Mouse (Mus musculus) forebrain, postnatal 0 days (tissue): ENCODE measurements at regions not wholly inside any gene's neighbourhood (a gene's known extent, or its start where the extent isn't known, plus 50 kb on each side); places are given as distances from the start of the nearest gene placed in this dataset.

Experiments used
- ATAC-seq: fragments of 200-750 bp; cut with Nextera tagmentation; 2 replicates; pipeline ENCODE4 v1.8.0; 2017; ENCODE audit warnings: mild to moderate bottlenecking, moderate library complexity
- DNase-seq: peaks from one replicate; pipeline ENCODE4 v3.0.0-alpha.2; 2015
- H3K27ac ChIP-seq: fragments of 300-500 bp; sonication (generic); 2 replicates; pipeline ENCODE4 v1.5.1; 2014; ENCODE audit warnings: low read depth, mild to moderate bottlenecking, antibody characterized with exemption, low read length, moderate library complexity, mixed read lengths
- H3K27me3 ChIP-seq: fragments of 300-500 bp; sonication (generic); 2 replicates; pipeline ENCODE4 v1.6.1; 2014; ENCODE audit warnings: mild to moderate bottlenecking, low read length, mixed read lengths; ENCODE audit not compliant: insufficient read depth
- H3K36me3 ChIP-seq: fragments of 300-500 bp; sonication (generic); 2 replicates; pipeline ENCODE4 v1.6.1; 2014; ENCODE audit warnings: mild to moderate bottlenecking, moderate library complexity; ENCODE audit not compliant: insufficient read depth
- H3K4me1 ChIP-seq: fragments of 300-500 bp; sonication (generic); 2 replicates; pipeline ENCODE4 v1.6.1; 2014; ENCODE audit warnings: antibody characterized with exemption; ENCODE audit not compliant: insufficient read depth
- H3K4me2 ChIP-seq: fragments of 300-500 bp; sonication (generic); 2 replicates; pipeline ENCODE4 v1.6.1; 2014; ENCODE audit warnings: low read depth, mild to moderate bottlenecking, moderate library complexity
- H3K4me3 ChIP-seq: fragments of 300-500 bp; sonication (generic); 2 replicates; pipeline ENCODE4 v1.5.1; 2014; ENCODE audit warnings: low read depth, low read length, mixed read lengths
- H3K9ac ChIP-seq: fragments of 300-500 bp; sonication (generic); 2 replicates; pipeline ENCODE4 v1.6.1; 2014; ENCODE audit warnings: mild to moderate bottlenecking
- H3K9me3 ChIP-seq: fragments of 300-500 bp; sonication (generic); 2 replicates; pipeline ENCODE4 v1.6.1; 2016; ENCODE audit warnings: low read length
- CTCF ChIP-seq: sonication (generic); IDR thresholded peaks from 2 replicates; pipeline ENCODE4 v1.5.1; 2016; ENCODE audit warnings: antibody characterized with exemption, control low read depth, low read depth
- WGBS: fragments of 180-500 bp; shearing (Covaris S2); extraction: QIAGEN DNeasy Blood & Tissue Kit; methylation state at CpG from one replicate; pipeline ENCODE4 v1.1.7; 2014; 5-methylcytosine and 5-hydroxymethylcytosine counted together

- H3K27ac ChIP-seq = no peak overlapping the region
- WGBS = 81% methylated on average over 4 of the region's 4 CpGs
- no peak for ATAC-seq
- no peaks in the 10 kb centered on the region for H3K36me3 ChIP-seq
- H3K9me3 ChIP-seq = no peaks in the 10 kb centered on the region
- no peak for DNase-seq
- no peak for TF ChIP-seq CTCF
- H3K4me2 ChIP-seq = no peak overlapping the region
- H3K4me3 ChIP-seq = no peak overlapping the region
- no peak overlapping the region for H3K9ac ChIP-seq
- no peaks in the 10 kb centered on the region for H3K4me1 ChIP-seq
- H3K27me3 ChIP-seq = no peaks in the 10 kb centered on the region
These were observed 135.8 kb upstream of the Phactr1 start for GRCm38 (mm10) chr13:42544536-42545094.

- no peak overlapping the region for H3K4me2 ChIP-seq
- no peaks in the 10 kb centered on the region for H3K27me3 ChIP-seq
- peak; percentile 25 for DNase-seq
- no peak overlapping the region for H3K4me3 ChIP-seq
- no peak overlapping the region for H3K9ac ChIP-seq
- H3K9me3 ChIP-seq = no peaks in the 10 kb centered on the region
- no peak; the same call in 1 of the 2 replicates for ATAC-seq
- no peaks in the 10 kb centered on the region for H3K4me1 ChIP-seq
- peak; percentile 27; the same call in 1 of the 2 replicates for TF ChIP-seq CTCF
- H3K36me3 ChIP-seq = no peaks in the 10 kb centered on the region
- WGBS = 67% methylated on average over 4 of the region's 4 CpGs
- H3K27ac ChIP-seq = no peak overlapping the region
These were observed 134.0 kb upstream of the Phactr1 start for GRCm38 (mm10) chr13:42546389-42546788.

GRCm38 (mm10) chr13:42546851-42547250 is 133.6 kb upstream of the Phactr1 start:
- Histone ChIP-seq H3K27me3 (no peaks in the 10 kb centered on the region), H3K36me3 (no peaks in the 10 kb centered on the region), H3K4me3 (no peak overlapping the region), H3K4me2 (no peak overlapping the region), H3K9ac (no peak overlapping the region), H3K27ac (no peak overlapping the region), H3K4me1 (no peaks in the 10 kb centered on the region), H3K9me3 (no peaks in the 10 kb centered on the region)
- ATAC-seq = no peak
- no peak for TF ChIP-seq CTCF
- WGBS = 65% methylated on average over 10 of the region's 10 CpGs
- DNase-seq = peak; percentile 10

- ATAC-seq (no peak), DNase-seq (no peak)
- Histone ChIP-seq H3K9me3 (no peaks in the 10 kb centered on the region), H3K4me1 (no peaks in the 10 kb centered on the region), H3K36me3 (no peaks in the 10 kb centered on the region), H3K4me3 (no peak overlapping the region), H3K27ac (no peak overlapping the region), H3K4me2 (no peak overlapping the region), H3K9ac (no peak overlapping the region), H3K27me3 (no peaks in the 10 kb centered on the region)
- 73% methylated on average over 5 of the region's 5 CpGs for WGBS
- no peak for TF ChIP-seq CTCF
These were observed 131.3 kb upstream of the Phactr1 start for GRCm38 (mm10) chr13:42549021-42549559.

GRCm38 (mm10) chr13:42554961-42555360 is 125.5 kb upstream of the Phactr1 start:
- Histone ChIP-seq H3K36me3 (no peaks in the 10 kb centered on the region), H3K9ac (no peak overlapping the region), H3K27me3 (no peaks in the 10 kb centered on the region), H3K9me3 (no peaks in the 10 kb centered on the region), H3K4me1 (no peaks in the 10 kb centered on the region), H3K4me3 (no peak overlapping the region), H3K4me2 (no peak overlapping the region), H3K27ac (no peak overlapping the region)
- DNase-seq (no peak), ATAC-seq (no peak)
- 76% methylated on average over 4 of the region's 4 CpGs for WGBS
- TF ChIP-seq CTCF = no peak

GRCm38 (mm10) chr13:42558526-42558925 is 121.9 kb upstream of the Phactr1 start:
- 93% methylated on average over 3 of the region's 3 CpGs for WGBS
- H3K27me3 ChIP-seq = no peaks in the 10 kb centered on the region
- ATAC-seq (no peak), DNase-seq (no peak)
- H3K36me3 ChIP-seq = no peaks in the 10 kb centered on the region
- no peaks in the 10 kb centered on the region for H3K4me1 ChIP-seq
- no peaks in the 10 kb centered on the region for H3K9me3 ChIP-seq
- no peak for TF ChIP-seq CTCF
- H3K4me3 ChIP-seq = no peak overlapping the region
- no peak overlapping the region for H3K27ac ChIP-seq
- no peak overlapping the region for H3K4me2 ChIP-seq
- H3K9ac ChIP-seq = no peak overlapping the region

GRCm38 (mm10) chr13:42561446-42561845 is 119.0 kb upstream of the Phactr1 start:
- DNase-seq (no peak), ATAC-seq (no peak)
- Histone ChIP-seq H3K4me3 (no peak overlapping the region), H3K9me3 (no peaks in the 10 kb centered on the region), H3K36me3 (no peaks in the 10 kb centered on the region), H3K9ac (no peak overlapping the region), H3K4me2 (no peak overlapping the region), H3K27ac (no peak overlapping the region), H3K4me1 (no peaks in the 10 kb centered on the region), H3K27me3 (no peaks in the 10 kb centered on the region)
- no peak for TF ChIP-seq CTCF
- 68% methylated on average over 2 of the region's 2 CpGs for whole genome bisulfite sequencing
